Mouse (Mus musculus) right cerebral cortex, postnatal 36 days (tissue): ENCODE data around the gene Crtc1.
A peak's percentile ranks its signal among the peaks of the same experiment; 100 is the strongest.

Experiments used
- DNase-seq, 2 experiments: peaks; one replicate each; pipeline ENCODE4 v3.0.0; 2022; ENCODE audit warnings: low spot score in 2 of 2, mixed read lengths in 1 of 2

Crtc1 gene

DNA sequence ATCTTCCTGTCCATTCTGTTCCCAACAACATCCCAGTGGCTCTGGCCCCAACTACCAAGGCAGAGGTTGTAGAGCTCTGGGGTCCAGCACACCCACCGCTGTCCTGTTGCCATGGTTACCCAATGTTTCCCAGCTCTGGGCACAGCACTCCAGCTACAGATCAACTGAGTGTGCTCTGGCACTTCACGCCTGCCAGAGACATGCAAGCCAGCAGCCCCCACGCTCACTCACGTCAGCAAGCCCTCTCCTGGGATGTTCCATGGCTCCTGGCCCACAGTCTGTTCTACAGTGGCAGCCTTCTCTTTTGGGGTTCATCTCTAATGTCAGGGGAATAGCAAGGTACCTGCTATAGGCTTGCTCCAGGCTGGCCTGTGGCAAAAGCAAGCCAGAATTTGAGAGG lies 23.9 kb upstream of the Crtc1 start:
- peak; percentile 76 to 85 for DNase-seq

DNA sequence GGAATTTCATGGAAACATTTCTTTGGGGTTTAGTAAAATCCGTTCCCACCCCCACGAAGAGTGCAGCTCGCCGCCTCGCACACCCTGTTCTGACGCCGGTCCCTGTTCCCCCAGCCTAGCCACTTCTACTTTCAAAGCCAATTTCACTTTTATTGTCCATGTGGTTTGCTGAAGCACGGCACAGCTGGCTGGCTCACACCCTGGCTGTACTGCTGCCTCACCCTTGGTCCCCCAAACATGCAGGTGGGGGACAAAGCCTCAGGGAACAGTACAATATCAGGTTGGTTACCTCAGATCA lies 23.1 kb upstream of the Crtc1 start:
- no peak for DNase-seq

DNA sequence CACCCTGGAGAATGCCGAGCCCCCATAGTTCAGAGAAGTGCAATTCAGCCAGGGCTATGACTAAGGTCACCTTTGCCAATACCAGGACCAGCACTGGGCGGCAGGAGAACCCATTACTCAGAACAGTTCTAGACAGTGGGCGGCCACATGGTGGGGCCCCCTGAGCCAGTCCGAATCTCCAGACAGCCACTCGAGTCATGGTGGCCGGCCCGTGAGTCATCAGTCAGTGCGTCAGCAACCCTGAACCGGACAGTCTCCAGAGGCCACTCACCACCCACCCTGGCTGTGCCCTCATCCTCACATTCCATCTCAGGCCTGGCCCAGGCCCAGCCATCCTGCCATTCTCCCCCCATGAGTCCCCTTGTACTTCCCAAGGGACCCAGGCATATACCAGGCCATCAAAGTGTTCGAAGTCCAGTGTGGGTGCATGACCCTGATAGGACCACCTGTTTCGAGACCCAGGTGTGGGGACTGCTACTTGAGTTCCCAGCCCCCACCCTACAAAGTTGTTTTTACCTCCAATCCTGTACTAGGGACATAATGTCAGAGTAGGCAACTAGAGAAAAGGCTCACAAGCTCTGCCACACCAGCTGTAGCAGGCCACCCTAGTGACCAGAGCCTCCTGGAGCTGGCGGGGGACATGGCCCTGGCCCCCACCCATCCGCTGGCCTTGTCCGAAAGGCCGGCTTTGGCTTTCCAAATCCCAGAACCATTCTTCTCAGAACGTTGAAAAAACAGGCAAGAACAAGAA lies 22.6 kb upstream of the Crtc1 start:
- no peak for DNase-seq

DNA sequence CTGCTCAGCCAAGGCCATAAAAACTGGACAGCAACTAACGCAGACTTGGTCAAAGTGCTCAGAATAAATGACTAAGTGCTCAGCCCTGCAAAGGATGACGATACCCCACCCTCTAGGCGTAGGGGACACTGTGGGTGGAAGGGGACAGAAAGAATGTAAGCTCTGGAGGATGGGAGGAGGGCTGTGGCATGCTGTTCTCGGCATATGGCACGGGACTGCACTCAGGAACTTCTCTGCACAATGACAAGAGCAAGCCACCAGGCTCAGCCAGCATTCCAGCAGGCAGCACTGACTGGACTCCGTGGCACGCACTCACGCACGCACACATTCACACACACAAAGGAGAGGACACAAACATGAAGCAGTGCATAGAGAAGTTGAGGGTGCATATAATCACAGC lies 21.2 kb upstream of the Crtc1 start:
- DNase-seq: no peak

DNA sequence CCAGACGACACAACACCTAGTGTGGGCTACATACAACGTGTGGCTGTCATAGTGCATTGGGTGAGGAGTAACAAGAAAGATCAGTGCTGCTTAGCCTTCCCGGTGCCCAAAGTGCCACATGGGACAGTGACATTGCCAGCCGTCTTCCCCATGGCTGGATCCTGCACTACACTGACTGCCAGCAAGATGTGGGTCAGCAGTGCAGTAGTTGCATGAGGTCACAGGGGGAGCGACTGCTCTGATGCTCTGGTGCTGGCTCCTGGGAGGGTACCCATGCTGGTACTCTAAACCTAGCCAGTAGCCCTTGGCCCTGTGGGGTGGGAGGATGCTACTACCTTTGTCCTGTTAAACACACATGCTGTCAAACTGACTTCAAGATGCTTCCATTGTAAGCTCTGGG lies 20.8 kb upstream of the Crtc1 start:
- no peak for DNase-seq

DNA sequence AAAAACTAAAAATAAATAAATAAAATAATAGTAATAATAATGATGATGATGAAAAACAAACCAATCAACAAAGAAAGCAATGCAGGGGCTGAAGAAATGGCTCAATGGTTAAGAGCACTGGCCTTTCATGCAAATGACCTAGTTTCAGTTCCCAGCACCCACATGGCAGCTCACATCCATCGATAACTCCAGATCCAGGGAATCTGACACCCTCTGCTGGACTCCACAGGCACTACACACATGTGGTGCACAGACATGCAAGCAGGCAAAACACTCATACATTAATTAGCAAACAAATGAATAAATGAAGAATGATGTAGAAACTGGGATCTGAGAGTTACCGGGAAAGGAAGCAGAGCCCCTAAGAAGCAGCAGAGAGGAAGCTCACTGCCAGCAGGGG lies 20.3 kb upstream of the Crtc1 start:
- DNase-seq: no peak

- DNase-seq: no peak
Observed at GRCm38 (mm10) chr8:70458462-70458861, 19.1 kb upstream of the Crtc1 start.

DNA sequence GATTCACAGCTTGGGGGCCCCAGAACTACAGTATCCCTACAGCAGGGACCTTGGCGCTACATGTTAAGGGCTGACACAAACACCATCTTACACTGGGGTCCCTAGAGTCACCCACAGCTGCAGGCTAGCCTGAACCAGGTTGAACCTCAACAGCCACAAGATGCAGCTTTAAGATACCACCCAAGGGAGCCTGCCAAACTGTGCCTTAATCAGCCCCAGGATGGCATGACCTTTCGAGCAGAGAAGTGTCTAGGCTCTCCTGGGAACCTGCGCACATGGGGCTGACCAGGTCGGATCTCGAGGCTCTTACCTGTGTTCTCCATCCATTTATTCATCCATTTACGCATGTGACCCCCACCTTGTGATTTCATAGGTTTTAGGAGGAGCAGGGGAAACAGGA lies 18.5 kb upstream of the Crtc1 start:
- DNase-seq: no peak

GRCm38 (mm10) chr8:70456996-70457395 lies 17.6 kb upstream of the Crtc1 start:
- no peak for DNase-seq

GRCm38 (mm10) chr8:70453852-70454251 lies 14.5 kb upstream of the Crtc1 start:
- DNase-seq: peak; percentile 46 to 68

DNA sequence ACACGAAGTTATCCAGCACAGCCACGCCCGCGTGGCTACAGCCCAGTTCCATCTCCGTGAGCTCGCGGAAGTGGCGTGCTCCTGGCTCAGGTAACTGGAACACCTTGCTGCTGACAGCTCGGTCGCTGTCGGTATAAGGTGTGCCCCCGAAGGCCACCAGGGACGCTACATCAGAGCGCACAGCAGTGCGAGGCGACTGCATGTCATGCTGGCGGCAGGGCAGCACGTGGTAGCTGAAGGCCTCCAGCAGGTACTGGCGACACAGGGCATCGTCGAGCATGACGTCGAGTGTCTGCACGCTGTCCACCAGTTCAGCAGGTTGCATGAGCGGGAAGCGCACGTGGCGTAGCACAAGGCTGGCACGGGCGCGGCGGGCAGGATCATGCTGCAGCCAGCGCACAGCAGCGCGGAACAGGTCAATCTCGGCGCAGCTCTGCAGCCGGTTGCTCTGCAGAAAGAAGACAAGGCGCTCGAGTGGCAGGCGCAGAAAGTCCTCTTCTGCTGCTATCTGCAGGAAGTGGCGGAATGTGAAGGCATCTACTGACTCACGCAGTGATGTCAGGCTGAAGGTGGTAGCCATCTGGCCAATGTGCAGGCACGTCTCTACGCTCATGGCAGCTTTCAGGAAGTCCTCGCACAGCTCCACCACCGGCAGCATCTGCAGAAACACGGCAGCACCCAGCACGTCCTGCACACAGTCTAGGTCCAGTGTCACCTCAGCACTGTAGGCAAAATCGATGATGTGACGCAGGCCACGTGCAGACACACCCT lies 13.0 kb upstream of the Crtc1 start:
- DNase-seq: peak in 1 of 2 experiments; percentile 54

GRCm38 (mm10) chr8:70447639-70448420 lies 8.5 kb upstream of the Crtc1 start:
- DNase-seq: peak in 1 of 2 experiments; percentile 30

DNA sequence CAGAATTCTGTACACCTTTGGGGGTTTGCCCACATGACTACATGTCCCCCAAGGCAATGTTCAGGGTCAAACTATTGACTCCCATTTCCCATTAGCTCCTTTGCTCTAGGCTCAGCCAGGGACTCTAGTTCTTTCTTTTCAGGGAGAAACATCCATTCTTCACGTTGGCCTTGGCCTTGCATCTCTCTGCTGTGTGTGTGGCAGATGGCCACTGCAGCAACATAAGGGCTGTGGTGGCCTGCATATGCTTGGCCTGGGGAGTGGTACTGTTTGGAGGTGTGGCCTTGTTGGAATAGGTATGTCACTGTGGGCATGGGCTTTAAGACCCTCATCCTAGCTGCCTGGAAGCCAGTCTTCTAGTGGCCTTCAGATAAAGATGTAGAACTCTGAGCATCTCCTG lies 6.6 kb upstream of the Crtc1 start:
- DNase-seq: no peak

DNA sequence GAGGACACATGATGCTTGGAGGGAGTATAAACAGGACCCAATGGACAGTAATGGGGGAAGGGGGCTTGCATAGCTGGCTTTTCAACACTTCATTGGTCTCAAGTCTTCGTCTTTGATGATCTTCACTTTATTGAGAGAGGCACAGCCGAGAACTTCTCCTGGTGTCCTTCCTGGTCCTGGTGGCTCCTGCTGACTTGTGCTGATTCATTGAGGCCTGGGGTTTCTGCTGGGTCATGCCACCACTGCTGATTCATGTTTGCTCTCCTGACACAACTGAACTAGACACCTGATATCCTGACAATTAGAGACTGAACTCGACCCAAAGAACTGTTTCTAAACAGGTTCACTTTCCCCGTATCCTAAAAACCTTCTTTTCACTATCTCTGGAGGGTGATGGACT lies 3.9 kb upstream of the Crtc1 start:
- no peak for DNase-seq

DNA sequence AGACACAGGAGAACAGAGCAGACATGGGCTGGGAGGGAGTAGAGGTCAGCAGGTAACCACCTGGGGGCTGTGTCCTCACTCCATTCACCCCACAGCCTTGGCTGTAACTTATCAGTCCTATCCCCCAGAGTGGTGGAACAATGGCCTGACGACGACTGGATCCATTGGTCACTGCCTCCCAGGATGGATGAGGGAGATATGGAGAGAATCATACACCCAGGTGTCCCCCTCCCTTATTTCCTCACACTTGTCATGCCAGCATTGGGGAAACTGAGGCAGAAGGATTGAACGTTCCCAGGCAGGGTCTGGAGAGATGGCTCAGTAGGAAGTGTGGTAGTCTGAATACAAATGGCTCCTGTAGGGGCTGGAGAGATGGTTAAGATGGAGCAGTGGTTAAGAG lies 2.2 kb upstream of the Crtc1 start:
- DNase-seq: no peak

- DNase-seq: no peak
Observed at GRCm38 (mm10) chr8:70440246-70440645, 867 bp upstream of the Crtc1 start.

DNA sequence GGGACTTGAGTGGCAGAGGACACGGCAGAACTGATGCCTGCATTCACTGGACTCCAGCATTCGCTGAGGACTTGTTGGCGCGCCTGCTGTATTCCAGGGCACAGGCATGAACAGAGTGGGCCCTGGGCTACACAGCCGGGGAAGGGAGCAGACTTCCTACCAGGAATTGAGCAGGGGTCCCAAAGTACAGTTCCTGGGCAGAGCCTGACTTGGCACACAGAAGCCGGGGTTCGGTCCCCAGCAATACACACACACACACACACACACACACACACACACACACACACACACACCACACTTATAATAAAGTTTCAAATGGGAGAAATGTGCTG lies 435 bp upstream of the Crtc1 start:
- DNase-seq: no peak

DNA sequence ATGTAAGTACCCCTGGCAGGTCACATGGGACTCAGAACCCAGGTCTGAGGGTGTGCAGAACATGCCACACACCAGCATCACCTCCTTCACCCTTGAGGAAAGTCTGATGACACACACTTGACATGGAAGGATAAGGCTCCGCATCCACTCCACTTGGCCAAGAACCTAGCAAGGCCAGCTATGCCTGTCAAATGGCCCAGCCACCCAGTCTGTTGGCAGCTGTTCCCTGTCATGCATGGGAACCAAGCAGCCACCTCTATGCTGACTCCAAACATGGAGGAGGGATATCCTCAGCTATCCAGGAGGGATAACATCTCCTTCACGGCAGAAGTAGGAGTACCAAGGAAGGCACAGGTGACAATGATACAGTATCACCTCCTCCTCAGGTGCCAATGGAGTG lies 956 bp downstream of the Crtc1 start:
- DNase-seq: no peak

GRCm38 (mm10) chr8:70435156-70435555 lies 4.2 kb downstream of the Crtc1 start:
- no peak for DNase-seq

GRCm38 (mm10) chr8:70432991-70433536 lies 6.3 kb downstream of the Crtc1 start:
- DNase-seq: no peak

GRCm38 (mm10) chr8:70431213-70431612 lies 8.2 kb downstream of the Crtc1 start:
- DNase-seq: no peak

DNA sequence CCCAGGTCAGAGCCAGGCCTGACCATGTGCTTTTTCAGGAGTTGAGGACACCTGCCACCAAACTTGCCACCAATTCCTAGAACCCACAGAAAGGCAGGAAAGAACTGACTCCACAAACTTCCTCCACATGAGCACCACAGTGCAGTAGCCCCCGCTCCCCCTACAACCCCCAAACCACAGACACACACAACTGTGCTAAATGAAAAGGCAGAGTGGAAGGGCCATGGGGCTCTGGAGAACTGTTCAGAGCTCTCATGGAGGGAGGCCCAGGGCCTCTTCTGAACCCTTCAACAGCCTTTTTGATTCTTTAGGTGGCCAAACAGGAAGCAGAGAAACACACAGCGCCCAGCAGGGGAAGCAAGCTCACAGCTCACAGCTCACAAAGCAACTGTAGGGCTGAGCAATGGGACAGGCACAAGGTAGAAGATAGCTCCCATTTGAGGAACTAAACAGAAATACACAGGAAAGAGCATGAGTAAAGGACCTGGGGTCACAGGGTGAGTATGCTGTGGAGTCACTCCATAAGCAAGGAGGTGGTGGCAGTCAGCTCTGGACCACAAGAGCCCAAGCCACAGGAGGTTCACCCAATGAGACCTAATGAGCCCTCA lies 13.0 kb downstream of the Crtc1 start:
- no peak for DNase-seq
